Mouse (Mus musculus) adipocyte (in vitro differentiated cells): Measurements from ENCODE around the gene Pcca.
A peak's percentile ranks its signal among the peaks of the same experiment; 100 is the strongest.
"Not testable (repeated sequence)": the region's sequence is repeated elsewhere in the genome, so short reads cannot be mapped to it uniquely, and the experiment has no call there.

Experiments used
- DNase-seq: peaks from one replicate; pipeline ENCODE4 v3.0.0-alpha.2; 2016; ENCODE audit warnings: low spot score

Pcca gene

DNA sequence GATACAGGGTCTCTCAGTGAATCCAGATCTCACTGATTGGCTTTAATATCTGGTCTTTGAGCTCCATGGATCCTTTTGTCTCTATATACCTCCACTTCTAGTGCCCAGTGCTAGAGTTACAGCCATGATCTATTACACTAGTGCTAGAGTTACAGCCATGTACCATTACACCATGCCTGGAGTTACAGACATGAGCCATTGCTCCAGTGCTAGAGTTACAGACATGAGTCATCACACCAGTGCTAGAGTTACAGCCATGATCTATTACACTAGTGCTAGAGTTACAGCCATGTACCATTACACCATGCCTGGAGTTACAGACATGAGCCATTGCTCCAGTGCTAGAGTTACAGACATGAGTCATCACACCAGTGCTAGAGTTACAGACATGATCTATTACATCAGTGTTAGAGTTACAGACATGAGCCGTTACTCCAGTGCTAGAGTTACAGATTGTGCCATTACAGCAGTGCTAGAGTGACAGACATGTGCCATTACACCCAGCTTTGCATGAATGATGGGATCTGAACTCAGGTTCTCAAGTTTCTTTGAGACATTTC lies 26.8 kb downstream of the Pcca start:
- not testable (repeated sequence) for DNase-seq

DNA sequence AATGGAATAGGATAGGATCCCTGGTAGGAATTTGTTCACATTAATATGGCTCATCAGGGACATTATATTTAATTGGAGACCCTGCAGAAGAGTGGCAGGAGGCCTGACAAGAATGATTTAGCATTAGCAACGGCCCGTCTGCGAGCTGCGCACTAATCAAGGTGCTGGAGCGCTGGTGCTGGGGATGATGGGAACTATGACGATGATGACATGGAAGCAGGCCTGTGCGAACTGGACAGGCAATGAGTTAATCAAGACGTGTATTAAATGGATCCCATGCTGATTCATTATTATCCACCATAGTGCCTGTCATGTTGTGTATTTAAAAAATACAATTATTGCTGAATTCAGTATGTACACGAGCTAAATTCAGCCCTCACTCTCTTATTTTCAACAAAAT lies 36.7 kb downstream of the Pcca start:
- no peak for DNase-seq

DNA sequence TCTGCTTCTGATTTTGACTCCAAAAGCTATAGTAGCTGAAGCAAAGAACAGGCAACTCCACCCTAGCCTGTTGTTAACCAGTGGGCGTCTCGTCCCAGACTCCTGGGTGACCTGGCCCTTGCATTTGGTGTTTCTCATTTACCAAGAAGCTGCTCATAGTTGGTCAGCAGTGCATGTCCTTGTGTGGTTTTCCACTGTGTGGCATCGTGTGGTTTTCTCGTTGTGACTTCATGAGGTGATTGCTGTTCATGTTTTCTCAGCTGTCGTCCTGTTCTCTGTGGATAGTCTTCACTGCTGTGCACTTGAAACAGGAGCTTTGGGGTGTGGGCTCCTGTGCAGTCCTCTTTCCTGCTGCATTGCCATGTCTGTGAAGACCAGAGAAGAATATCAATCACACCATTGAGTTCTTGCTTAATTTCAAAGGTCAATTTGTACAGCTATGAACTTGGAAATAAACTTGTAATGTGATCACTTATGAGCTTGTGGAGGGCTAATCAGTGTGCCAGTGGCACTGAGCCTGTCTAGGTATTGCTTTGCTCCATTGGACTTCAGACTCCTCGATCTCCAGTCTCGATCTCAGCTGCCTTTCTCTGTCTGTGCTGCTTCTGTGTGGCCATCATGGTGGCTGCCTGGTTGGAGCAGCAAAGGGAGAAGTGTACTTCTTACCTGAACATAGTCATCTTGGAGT lies 40.1 kb downstream of the Pcca start:
- DNase-seq = no peak

DNA sequence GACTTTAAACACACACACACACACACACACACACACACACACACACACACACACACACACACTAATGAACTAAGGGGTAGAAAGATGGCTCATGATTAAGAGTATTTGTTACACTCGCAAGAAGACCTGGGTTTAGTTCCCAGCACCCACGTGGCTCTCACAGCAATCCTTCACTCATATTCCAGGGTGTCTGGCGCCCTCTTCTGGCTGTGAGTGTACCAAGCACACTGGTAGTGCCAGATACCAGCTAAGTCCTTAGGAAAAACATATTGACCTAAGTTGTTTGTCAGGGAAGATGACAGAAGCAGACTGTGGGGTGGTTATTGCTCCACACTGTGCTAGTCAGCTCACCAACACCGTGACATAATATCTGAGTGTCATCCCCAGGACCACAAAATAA lies 43.7 kb downstream of the Pcca start:
- no peak for DNase-seq

DNA sequence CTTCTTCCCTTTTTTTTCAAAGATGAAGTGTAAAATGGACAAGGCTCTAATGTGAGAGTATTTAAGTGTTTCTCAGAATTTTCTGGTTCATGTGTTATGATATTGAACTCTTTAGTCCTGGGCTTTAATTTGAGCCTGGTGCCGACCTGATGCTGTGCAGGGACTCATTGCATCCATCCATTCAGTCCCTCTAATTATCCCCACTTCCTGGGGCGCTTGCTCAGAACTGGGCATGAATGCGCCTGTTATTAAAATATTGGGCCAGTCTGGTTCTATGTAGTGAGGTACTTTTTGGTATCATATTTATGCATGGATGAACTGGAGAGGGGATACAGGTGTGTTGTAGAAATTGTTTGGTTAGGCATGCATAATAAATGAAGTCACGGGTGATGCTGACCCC lies 47.9 kb downstream of the Pcca start:
- DNase-seq = no peak

DNA sequence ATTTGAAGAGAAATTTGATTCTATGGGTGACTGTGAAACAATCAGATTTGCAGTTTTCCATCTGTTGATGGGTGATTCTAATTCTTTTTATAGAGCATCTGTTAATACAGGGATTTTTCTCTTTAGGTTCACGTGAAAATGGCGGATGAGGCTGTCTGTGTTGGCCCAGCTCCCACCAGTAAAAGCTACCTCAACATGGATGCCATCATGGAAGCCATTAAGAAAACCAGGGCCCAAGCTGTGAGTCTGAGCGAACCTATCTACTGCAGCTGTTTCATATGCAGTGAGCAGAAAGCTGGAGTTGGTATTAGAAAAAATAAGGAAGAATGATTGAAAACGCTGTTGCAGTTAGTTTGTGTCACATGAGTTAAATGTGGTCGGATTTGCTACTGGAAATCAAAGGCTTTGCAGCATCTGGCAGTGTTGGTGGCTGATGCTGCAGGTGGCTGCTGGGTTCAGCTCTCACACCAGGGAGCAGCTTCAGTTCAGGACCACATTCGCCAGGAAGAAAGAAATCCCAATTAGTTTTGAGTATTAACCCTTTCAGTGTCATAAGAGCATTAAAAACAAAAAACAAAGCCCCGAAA lies 48.5 kb downstream of the Pcca start:
- DNase-seq = no peak

DNA sequence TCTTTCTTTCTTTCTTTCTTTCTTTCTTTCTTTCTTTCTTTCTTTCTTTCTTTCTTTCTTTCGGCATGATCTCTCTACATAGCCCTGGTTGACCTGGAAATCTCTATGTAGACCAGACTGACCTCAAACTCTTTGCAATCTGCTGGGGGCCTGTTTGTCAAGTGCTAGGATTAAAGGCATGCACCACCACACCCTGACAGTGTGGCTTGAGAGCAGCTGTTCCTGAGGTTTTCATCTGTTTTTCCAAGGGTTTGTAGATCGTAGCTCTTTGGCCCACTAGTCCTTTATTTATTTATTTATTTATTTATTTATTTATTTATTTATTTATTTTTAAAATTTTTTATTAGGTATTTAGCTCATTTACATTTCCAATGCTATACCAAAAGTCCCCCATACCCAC lies 50.0 kb downstream of the Pcca start:
- DNase-seq = not testable (repeated sequence)

DNA sequence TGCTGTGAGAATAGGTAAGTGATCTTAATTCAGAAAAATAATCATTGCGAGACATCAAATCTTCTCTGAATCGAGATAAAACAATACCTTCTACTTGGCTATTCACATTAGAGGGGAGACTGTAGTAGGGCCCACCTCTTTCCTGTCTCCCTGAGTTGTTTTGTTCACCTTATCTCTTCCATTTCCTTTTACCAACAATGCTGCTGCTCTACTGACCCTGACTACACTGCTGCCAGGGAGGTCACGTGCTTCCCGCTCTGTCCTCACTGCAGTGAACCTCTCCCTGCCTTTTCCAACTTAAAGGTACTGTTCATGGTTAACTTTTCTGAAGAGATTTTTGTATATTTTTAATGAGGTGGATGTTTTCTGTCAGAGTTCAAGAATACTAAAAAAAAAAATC lies 52.8 kb downstream of the Pcca start:
- no peak for DNase-seq

DNA sequence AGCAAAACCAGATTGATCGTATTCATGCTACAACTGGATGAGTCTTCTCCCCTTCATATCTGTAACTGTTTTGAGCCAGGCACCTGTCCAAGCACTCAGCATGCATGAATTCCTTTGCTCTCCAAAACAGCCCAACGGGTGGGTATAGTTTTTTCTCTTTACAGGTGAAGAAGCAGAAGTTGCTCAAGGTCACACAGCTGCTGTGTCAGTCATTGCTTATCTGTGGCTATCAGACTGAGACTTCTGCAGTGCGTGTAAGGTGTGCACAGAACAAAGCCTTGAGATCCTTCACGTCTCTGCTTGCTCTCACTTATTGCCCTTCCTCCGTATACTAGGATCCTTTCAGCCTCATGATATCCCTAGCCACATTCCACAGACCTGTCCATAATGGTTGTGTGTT lies 63.4 kb downstream of the Pcca start:
- no peak for DNase-seq

DNA sequence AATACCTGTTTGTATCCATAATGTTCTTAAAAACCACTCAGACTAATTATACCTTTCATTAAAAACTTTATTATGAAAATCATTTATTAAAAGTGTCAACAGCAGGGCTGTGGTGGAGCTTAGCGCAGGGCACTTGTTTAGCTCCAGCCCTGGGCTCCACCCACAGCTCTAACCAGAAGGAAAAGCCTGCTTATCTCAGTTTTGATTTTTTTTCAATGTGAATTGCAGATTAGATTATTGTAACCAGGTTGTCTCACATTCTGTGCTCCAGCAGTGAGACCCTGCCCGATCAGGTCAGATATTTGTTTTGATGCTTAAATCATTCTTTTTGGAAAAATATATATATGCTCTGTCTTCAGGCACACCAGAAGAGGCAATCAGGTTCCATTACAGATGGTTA lies 64.7 kb downstream of the Pcca start:
- DNase-seq = no peak

DNA sequence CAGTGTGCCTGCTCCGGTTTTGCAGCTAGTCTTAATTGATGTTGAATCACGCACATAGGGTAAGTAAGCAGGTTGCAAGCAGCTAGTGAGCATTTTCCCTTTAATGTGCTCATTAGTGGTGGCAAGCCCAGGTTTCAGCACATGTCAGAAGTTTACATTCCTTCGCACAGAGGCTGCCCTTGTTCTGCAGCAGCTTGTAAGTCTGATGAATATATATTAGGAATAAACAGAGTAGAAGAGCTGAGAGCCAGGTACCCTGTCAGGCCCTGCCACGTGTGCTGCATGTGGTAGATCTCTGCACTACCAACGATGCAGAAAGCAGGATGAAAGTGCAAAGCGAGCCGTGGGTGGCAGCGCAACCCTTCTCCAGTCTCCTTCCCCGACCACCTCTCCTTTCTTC lies 65.7 kb downstream of the Pcca start:
- no peak for DNase-seq

DNA sequence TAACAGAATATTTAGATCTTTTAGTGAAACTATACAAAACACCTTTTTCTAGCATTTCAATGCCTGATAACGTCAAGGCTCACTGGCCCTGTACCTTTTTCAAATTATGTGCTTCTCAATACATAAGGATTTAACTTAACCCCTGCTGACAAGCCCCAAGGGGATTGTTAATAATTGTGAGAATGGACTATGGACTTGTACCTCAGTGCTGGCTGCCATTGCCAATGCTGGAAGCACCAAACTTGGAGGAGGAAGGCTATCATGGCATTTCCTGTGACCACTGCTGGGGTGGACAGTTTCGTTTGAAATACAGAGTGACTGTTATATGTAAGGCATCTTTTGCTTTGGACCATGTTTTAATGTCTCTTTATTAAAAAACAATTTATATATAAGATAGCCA lies 68.6 kb downstream of the Pcca start:
- no peak for DNase-seq

DNA sequence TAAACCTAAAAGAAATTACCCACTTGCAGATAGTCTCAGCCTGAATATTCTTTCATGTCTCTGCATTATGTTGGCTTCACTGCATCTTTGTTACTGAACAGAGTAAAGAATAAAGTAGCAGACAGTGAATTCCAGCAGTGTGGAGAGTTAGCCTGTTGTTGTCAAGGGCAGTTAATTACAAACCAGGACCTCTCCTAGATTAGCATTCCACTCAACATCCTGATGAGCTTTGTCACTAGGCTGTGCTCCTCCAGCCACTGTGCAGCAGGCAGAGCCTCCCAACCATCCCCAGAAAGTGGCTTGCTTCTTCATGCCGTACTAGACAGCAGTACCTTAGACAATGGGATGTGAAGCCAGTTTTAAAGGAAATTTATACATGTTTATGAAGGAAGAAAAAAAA lies 72.4 kb downstream of the Pcca start:
- DNase-seq = no peak

DNA sequence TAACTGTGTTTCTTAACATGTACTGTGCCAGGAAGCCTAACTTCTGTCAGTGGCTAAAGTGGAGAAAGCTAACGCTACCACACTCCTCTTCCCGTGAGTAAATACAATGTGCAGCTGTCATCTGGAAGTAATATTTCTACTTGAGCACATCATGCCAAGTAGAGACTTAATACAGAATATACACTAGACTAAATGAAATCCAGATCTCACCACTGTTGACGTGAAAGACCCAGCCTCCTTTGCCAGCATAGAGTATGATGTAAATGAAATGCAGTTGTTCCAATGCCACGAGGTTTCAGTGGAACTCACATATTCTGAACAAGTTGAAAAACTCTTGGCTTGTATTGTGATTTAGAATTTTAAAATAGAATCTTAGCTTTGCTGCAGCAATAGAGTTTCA lies 73.3 kb downstream of the Pcca start:
- DNase-seq = peak; percentile 21

DNA sequence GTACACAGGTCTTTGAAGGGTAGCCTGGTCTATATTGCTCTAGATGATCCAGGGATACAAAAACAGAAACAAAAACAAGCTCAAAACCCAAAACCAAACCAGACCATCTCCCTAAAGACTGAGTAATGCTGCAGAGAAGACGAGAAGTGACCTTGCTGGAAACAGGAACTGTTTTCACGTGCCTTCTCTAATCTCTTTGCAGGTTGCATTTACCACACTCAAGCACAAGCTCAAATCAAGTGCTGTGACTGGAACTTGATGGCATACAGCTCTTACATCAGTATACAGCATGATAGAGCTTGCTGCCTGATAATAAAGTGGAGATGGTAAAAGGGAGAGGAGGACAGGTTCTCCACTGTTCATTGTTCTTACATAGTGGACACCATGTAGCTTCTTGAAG lies 74.2 kb downstream of the Pcca start:
- no peak for DNase-seq

DNA sequence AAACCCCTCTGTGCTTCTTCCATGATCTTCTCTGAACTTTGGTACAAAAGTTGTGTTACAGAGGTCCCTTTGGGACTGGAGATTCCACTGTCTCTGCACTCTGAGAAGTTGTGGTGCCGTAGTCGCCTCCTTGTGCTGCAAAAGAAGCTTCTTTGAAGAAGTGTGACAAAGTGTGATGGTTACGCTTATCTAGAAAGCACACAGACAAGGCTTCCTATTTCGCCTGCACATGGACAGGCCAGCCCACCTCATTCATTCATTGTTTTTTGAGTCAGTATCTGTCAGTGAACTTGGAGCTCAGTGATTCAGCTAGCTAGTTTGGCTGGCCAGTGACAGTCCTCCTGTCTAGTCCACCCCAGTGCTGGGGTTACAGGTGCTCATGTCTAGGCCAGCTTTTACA lies 76.9 kb downstream of the Pcca start:
- no peak for DNase-seq

DNA sequence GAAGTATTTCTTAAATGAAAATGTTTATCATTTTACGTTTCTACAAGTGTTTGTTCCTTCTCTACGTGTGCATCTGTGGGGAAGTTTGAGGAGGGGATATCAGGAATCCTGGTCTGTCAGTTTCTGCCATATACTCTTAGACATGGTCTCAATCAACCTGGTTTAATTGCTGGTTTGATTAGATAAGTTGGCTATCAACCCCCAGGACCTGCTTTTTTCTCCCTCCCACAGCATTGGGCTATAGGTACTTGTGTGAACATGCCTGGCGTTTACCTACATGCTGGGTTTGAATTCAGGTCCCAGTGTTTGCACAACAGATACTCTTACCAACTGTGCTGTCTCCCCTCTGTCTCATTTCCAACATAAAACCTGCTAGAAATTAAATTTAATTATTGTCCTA lies 78.2 kb downstream of the Pcca start:
- no peak for DNase-seq

DNA sequence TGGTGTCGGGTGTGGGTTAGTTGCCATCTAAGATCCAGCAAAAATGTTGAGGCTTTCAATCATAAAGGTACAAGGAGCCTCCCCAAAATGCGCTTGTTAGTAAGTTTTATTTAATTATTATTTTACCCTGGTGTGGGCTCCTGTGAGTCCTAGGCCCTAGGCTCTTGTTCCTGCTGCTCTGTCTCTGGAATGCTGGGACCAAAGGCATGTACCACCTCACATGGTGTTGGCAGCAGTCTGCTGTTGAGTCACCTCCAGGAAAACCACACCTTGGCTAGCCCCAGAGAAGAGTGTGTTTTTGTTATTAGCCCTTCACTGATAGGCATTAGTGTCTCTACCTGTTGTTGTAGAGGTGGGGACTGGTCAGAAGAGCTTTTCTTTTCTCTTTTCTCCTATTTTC lies 83.5 kb downstream of the Pcca start:
- no peak for DNase-seq

DNA sequence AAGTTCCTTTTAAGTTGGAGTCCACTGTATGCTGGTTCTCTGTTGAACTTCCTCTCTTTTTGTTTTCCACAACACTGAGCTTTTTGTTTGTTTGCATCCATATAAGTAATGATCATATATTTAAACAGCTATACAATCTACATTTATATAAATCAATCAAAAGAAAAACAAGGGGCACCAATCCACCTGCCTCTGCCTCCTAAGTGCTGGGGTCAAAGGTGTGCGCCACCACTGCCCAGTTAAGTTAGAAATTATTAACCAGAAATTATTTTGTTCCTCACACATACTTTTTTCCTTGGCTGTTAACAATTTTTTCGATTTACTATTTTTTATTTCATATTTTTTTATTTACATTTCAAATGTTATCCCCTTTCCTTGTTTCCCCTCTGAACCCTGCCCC lies 99.3 kb downstream of the Pcca start:
- no peak for DNase-seq

DNA sequence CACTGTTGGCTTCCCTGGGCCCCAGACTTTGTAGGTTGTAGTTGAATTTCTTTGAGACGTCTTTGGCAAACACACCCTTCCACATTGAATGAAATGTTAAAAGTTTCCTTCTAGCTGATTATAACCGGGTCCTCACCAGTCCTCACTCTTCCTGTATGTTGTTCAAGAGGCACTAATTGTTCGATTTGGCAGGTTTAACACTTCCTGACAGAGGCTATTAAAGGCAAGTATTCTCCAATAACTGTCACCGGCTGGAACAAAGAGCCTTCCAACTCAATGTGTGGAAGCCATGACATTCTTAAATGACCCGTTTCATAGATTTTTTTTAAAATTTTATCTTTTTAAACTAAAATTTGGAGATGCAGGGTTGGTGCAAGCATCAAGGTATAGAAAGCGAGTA lies 102.5 kb downstream of the Pcca start:
- DNase-seq = no peak

DNA sequence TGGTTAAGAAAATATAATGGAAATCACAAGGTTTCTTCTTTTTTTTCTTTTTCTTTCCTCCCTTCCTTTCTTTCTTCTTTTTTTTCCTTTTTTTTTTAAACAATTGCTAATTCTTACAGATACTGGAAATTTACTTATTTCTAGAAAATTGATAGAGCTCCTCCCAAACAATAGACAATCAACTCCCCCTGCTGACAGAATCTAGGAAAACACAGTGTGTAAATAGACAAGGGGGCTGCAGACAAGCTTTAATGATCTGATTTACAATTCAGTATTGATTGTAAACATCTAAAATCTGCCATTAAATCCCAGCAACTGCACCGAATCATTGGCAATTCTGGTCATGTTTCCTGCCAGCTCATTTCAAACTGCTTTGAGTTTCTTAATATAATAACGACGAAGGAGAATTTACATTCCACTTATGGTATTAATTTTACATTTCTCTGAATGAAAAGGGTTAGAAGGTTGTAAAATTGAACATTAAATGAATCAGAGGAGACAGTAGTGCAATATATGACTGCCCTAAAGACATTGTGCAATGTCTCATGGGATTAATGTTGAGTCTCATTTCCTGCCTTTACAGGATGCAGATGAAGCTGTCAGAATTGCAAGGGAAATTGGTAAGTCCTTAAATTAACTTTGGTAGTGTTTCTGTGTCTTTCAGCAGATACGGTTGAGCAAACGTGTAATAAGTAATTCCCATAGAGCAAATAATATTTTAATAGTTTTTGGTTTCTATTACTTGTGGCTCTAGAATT lies 103.9 kb downstream of the Pcca start:
- DNase-seq = peak; percentile 36

DNA sequence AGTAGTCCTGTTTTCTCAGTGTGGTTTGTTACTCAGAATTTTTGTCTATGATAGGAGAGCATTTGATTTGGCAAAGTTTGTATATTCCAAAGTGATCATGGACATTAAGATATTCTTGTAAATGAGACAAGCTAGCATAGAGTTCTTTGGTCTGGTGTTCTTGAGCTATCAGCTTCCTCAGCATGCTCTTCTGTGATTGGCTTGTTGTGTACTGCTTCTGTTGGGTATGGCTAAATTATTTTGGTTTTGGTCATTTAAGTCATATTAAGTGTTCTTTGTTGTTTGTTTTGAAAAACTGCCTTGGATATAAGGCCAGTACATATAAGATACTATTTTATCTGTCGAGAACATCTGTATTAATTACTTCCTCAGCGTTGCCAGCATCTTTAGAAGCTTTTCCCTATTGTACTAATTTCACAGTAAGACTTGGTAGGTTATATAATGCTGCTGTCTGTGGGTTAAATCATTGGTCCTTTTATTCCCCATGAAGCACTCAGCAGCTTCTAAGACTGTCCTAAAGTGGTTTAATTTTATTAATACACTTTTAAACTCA lies 105.1 kb downstream of the Pcca start:
- no peak for DNase-seq

DNA sequence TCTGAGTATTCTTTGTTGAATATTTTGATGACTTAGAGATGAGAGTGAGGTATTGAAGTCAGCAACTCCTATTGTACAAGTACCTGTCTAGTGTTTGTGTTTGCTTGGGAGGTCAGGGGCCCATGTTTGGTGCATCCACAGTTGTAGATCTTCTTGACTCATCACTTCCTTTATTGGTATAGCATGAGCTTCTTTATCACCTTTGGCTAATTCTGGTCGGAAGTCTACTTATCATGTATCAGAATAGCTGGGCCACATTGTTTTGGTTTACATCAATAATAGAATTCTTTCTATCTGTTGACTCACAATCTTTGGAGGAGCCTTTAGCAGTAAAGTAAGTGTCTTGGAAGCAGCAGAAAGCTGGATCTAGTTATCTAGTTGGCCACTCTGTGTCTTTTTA lies 108.3 kb downstream of the Pcca start:
- no peak for DNase-seq
